Mouse (Mus musculus): ENCODE results near the gene 9530068E07Rik.

- no peak for TF ChIP-seq CTCF (IDR thresholded peaks at IDR 0.05)
- TF ChIP-seq EP300 (IDR thresholded peaks at IDR 0.05), result no peak
Observed at GRCm38 (mm10) chr11:52432148-52432547, 35.9 kb downstream of the 9530068E07Rik start.
